26 mouse cellular contexts compared by ENCODE assay signal in the genomic region with DNA sequence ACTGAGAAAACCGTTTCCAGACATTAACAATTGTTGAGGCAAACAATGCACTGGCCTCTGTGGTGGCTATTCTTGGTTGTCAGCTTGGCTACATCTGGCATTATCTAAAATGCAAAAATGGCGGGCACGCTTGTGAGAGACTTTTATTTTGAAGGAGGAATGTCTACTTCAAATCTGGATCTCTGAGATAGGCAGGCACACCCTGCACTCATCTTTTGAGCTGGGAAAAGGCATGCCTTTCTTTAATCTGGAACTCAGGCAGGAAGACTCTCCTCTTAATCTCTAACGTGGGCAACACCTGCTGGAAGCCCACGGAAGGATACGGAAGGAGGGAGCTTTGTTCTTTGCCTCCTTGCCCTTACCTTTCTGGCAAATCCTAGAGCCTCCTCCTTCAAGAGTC. TPM values are rescaled to one million over a fixed set of nuclear protein-coding genes. Genes with fewer than 3 reads are reported as not detected.
DNase-seq lines count a peak whose midpoint lies in the region; ATAC-seq lines count a peak whose summit lies in the region.
"Had no signal": no experiment of that assay in that cellular context is flagged by ENCODE, and none has a peak within 500 bp of the region (broad histone marks: within the 10 kb centered on the region; RNA-seq: fewer than 3 reads in every experiment).

No protein-coding gene starts in this region.

- H3K27me3 ChIP-seq in intestine, embryonic 14.5 days (replicated peaks; ENCODE audit: control insufficient read depth, insufficient read depth, low read length) = no peaks in the 10 kb centered on the region
- H3K27me3 ChIP-seq in intestine, embryonic 16.5 days (replicated peaks; ENCODE audit: control insufficient read depth, insufficient read depth, low read length) = no peaks in the 10 kb centered on the region
- H3K27me3 ChIP-seq: CH12.LX; embryonic facial prominence, embryonic 15.5 days; hindbrain, embryonic 12.5 days had no signal

- intact Hi-C loops in left cerebral cortex, postnatal 14 days (cut with DNase I) = no loop called here

- H3K9me3 ChIP-seq in intestine, embryonic 14.5 days (ENCODE audit: control insufficient read depth, low read length) = no peaks in the 10 kb centered on the region
- no peaks in the 10 kb centered on the region for H3K9me3 ChIP-seq in intestine, embryonic 16.5 days (ENCODE audit: control insufficient read depth, low read length)
- H3K9me3 ChIP-seq: embryonic facial prominence, embryonic 15.5 days; forebrain, embryonic 10.5 days; hindbrain, embryonic 12.5 days had no signal

- no peak overlapping the region for H3K4me3 ChIP-seq in intestine, embryonic 14.5 days (ENCODE audit: low read depth, low read length)
- no peak overlapping the region for H3K4me3 ChIP-seq in intestine, embryonic 16.5 days (ENCODE audit: low read length)
- H3K4me3 ChIP-seq: embryonic facial prominence, embryonic 15.5 days; erythroblast, embryonic 14.5 days; forebrain, embryonic 10.5 days; gastrocnemius, adult 2 months; hindbrain, embryonic 12.5 days had no signal

- H3K27ac ChIP-seq in intestine, embryonic 14.5 days (ENCODE audit: low read depth) = no peak overlapping the region
- no peak overlapping the region for H3K27ac ChIP-seq in intestine, embryonic 16.5 days (ENCODE audit: low read length)
- H3K27ac ChIP-seq: embryonic facial prominence, embryonic 15.5 days; forebrain, embryonic 10.5 days; gastrocnemius, adult 2 months; hindbrain, embryonic 12.5 days had no signal

- H3K4me1 ChIP-seq in intestine, embryonic 14.5 days (replicated peaks; ENCODE audit: control insufficient read depth, insufficient read depth, low read length) = no peaks in the 10 kb centered on the region
- no peaks in the 10 kb centered on the region for H3K4me1 ChIP-seq in intestine, embryonic 16.5 days (ENCODE audit: control insufficient read depth, insufficient read depth, low read length)
- H3K4me1 ChIP-seq: embryonic facial prominence, embryonic 15.5 days; forebrain, embryonic 10.5 days; hindbrain, embryonic 12.5 days had no signal

- no peak for ATAC-seq in intestine, embryonic 14.5 days (replicated peaks; ENCODE audit: low FRiP score, low TSS enrichment, low read depth)
- ATAC-seq in intestine, embryonic 16.5 days = no peak
- ATAC-seq in megakaryocyte progenitor cell, adult 5-6 weeks (replicated peaks; ENCODE audit: poor library complexity) = peak; percentile 37
- ATAC-seq: activated CD4-positive, CD25-positive, alpha-beta regulatory T cell, adult 4 months; forebrain, embryonic 16.5 days; hindbrain, embryonic 16.5 days; inflammation-experienced regulatory T-cells, adult 6 months had no signal

- H3K36me3 ChIP-seq in intestine, embryonic 14.5 days (ENCODE audit: control insufficient read depth, insufficient read depth, low read length) = peaks cover 69% of the 10 kb centered on the region
- peaks cover 28% of the 10 kb centered on the region for H3K36me3 ChIP-seq in intestine, embryonic 16.5 days (ENCODE audit: control insufficient read depth, insufficient read depth, low read length)

- DNase-seq in intestine, embryonic 14.5 days (ENCODE audit: low spot score) = peak; percentile 41
- peak; percentile 23 for DNase-seq in ES-CJ7 (ENCODE audit: low read depth, low spot score)
- peak; percentile 59 for DNase-seq in R1 (ENCODE audit: low read depth, low spot score)
- DNase-seq in left cerebral cortex, postnatal 14 days (ENCODE audit: low spot score in 2 of 2) = no peak
- no peak for DNase-seq in frontal cortex, postnatal 10 days (ENCODE audit: low spot score in 2 of 2)
- DNase-seq: adrenal gland, postnatal 14 days; cerebellum, adult 8-10 months; cerebellum, postnatal 14 days; embryo, embryonic 11 days; gastrocnemius, adult 2 months; gastrocnemius, postnatal 25 days; heart, postnatal 10 days; heart, postnatal 4 days had no signal

- no peak overlapping the region for H3K4me2 ChIP-seq in intestine, embryonic 14.5 days (ENCODE audit: low read length)
- no peak overlapping the region for H3K4me2 ChIP-seq in intestine, embryonic 16.5 days (ENCODE audit: low read depth, low read length)
- H3K4me2 ChIP-seq: embryonic facial prominence, embryonic 15.5 days; hindbrain, embryonic 12.5 days had no signal

- WGBS in intestine, embryonic 14.5 days = 89% methylated on average over 6 of the region's 6 CpGs
- 85% methylated on average over 6 of the region's 6 CpGs for WGBS in intestine, embryonic 16.5 days

- H3K9ac ChIP-seq in intestine, embryonic 14.5 days (ENCODE audit: low read length) = no peak overlapping the region
- H3K9ac ChIP-seq in intestine, embryonic 16.5 days (ENCODE audit: low read depth, low read length) = no peak overlapping the region
- H3K9ac ChIP-seq: embryonic facial prominence, embryonic 15.5 days; hindbrain, embryonic 12.5 days had no signal

RNA-seq across cellular contexts. Expression of a gene that starts 40.3 kb away (rescaled TPM):
- 1.1 and 1.2 TPM in 2 replicates for polyA plus RNA-seq in intestine, embryonic 14.5 days (2014; fragmentation: Nextera tagmentation; extraction: Ambion mirVana)
- polyA plus RNA-seq in intestine, embryonic 16.5 days (2015; fragmentation: Nextera tagmentation; extraction: Ambion mirVana) = 1.2 and 1.5 TPM in 2 replicates
- 0.15 and 0.39 TPM in 2 replicates for total RNA-seq in megakaryocyte progenitor cell, adult 5-6 weeks (2015)
- not detected in 2 replicates for total RNA-seq in megakaryocyte progenitor cell, adult 5-6 weeks (2017)
- 10 to 100 TPM; 98.3 to 98.4 TPM for total RNA-seq in left cerebral cortex, postnatal 14 days (2021)
- total RNA-seq: common myeloid progenitor, adult 5-6 weeks; granulocyte monocyte progenitor cell, adult 5-6 weeks had no signal

Comparison
In these comparisons a context has a peak if more than half of its experiments do, and no peak if none do; other contexts are left out.
1. DNase-seq: peak in intestine, embryonic 14.5 days (single experiment), ES-CJ7 (single experiment) and R1 (single experiment); none in left cerebral cortex, postnatal 14 days (0 of 2) and frontal cortex, postnatal 10 days (0 of 2).
2. RNA of a gene that starts 40.3 kb away (total RNA-seq): 98.3 to 98.4 TPM in left cerebral cortex, postnatal 14 days; 0.15 to 0.39 TPM in megakaryocyte progenitor cell, adult 5-6 weeks; every median in the first group is over 10 times any median in the second.